Mouse (Mus musculus) brain, embryonic 18.5 days (tissue): ENCODE results near the gene Pcca.
"Not testable (repeated sequence)": the region's sequence is repeated elsewhere in the genome, so short reads cannot be mapped to it uniquely, and the experiment has no call there.

ENCODE experiments used
- DNase-seq: peaks from one replicate; pipeline ENCODE4 v3.0.0-alpha.2; 2012; ENCODE audit warnings: low read depth, low spot score

Gene Pcca

DNA sequence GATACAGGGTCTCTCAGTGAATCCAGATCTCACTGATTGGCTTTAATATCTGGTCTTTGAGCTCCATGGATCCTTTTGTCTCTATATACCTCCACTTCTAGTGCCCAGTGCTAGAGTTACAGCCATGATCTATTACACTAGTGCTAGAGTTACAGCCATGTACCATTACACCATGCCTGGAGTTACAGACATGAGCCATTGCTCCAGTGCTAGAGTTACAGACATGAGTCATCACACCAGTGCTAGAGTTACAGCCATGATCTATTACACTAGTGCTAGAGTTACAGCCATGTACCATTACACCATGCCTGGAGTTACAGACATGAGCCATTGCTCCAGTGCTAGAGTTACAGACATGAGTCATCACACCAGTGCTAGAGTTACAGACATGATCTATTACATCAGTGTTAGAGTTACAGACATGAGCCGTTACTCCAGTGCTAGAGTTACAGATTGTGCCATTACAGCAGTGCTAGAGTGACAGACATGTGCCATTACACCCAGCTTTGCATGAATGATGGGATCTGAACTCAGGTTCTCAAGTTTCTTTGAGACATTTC, 26.8 kb downstream of the Pcca start:
- DNase-seq, result not testable (repeated sequence)

DNA sequence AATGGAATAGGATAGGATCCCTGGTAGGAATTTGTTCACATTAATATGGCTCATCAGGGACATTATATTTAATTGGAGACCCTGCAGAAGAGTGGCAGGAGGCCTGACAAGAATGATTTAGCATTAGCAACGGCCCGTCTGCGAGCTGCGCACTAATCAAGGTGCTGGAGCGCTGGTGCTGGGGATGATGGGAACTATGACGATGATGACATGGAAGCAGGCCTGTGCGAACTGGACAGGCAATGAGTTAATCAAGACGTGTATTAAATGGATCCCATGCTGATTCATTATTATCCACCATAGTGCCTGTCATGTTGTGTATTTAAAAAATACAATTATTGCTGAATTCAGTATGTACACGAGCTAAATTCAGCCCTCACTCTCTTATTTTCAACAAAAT, 36.7 kb downstream of the Pcca start:
- no peak for DNase-seq

DNA sequence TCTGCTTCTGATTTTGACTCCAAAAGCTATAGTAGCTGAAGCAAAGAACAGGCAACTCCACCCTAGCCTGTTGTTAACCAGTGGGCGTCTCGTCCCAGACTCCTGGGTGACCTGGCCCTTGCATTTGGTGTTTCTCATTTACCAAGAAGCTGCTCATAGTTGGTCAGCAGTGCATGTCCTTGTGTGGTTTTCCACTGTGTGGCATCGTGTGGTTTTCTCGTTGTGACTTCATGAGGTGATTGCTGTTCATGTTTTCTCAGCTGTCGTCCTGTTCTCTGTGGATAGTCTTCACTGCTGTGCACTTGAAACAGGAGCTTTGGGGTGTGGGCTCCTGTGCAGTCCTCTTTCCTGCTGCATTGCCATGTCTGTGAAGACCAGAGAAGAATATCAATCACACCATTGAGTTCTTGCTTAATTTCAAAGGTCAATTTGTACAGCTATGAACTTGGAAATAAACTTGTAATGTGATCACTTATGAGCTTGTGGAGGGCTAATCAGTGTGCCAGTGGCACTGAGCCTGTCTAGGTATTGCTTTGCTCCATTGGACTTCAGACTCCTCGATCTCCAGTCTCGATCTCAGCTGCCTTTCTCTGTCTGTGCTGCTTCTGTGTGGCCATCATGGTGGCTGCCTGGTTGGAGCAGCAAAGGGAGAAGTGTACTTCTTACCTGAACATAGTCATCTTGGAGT, 40.1 kb downstream of the Pcca start:
- DNase-seq, result no peak

DNA sequence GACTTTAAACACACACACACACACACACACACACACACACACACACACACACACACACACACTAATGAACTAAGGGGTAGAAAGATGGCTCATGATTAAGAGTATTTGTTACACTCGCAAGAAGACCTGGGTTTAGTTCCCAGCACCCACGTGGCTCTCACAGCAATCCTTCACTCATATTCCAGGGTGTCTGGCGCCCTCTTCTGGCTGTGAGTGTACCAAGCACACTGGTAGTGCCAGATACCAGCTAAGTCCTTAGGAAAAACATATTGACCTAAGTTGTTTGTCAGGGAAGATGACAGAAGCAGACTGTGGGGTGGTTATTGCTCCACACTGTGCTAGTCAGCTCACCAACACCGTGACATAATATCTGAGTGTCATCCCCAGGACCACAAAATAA, 43.7 kb downstream of the Pcca start:
- no peak for DNase-seq

DNA sequence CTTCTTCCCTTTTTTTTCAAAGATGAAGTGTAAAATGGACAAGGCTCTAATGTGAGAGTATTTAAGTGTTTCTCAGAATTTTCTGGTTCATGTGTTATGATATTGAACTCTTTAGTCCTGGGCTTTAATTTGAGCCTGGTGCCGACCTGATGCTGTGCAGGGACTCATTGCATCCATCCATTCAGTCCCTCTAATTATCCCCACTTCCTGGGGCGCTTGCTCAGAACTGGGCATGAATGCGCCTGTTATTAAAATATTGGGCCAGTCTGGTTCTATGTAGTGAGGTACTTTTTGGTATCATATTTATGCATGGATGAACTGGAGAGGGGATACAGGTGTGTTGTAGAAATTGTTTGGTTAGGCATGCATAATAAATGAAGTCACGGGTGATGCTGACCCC, 47.9 kb downstream of the Pcca start:
- no peak for DNase-seq

DNA sequence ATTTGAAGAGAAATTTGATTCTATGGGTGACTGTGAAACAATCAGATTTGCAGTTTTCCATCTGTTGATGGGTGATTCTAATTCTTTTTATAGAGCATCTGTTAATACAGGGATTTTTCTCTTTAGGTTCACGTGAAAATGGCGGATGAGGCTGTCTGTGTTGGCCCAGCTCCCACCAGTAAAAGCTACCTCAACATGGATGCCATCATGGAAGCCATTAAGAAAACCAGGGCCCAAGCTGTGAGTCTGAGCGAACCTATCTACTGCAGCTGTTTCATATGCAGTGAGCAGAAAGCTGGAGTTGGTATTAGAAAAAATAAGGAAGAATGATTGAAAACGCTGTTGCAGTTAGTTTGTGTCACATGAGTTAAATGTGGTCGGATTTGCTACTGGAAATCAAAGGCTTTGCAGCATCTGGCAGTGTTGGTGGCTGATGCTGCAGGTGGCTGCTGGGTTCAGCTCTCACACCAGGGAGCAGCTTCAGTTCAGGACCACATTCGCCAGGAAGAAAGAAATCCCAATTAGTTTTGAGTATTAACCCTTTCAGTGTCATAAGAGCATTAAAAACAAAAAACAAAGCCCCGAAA, 48.5 kb downstream of the Pcca start:
- DNase-seq, result no peak

DNA sequence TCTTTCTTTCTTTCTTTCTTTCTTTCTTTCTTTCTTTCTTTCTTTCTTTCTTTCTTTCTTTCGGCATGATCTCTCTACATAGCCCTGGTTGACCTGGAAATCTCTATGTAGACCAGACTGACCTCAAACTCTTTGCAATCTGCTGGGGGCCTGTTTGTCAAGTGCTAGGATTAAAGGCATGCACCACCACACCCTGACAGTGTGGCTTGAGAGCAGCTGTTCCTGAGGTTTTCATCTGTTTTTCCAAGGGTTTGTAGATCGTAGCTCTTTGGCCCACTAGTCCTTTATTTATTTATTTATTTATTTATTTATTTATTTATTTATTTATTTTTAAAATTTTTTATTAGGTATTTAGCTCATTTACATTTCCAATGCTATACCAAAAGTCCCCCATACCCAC, 50.0 kb downstream of the Pcca start:
- not testable (repeated sequence) for DNase-seq

DNA sequence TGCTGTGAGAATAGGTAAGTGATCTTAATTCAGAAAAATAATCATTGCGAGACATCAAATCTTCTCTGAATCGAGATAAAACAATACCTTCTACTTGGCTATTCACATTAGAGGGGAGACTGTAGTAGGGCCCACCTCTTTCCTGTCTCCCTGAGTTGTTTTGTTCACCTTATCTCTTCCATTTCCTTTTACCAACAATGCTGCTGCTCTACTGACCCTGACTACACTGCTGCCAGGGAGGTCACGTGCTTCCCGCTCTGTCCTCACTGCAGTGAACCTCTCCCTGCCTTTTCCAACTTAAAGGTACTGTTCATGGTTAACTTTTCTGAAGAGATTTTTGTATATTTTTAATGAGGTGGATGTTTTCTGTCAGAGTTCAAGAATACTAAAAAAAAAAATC, 52.8 kb downstream of the Pcca start:
- no peak for DNase-seq

DNA sequence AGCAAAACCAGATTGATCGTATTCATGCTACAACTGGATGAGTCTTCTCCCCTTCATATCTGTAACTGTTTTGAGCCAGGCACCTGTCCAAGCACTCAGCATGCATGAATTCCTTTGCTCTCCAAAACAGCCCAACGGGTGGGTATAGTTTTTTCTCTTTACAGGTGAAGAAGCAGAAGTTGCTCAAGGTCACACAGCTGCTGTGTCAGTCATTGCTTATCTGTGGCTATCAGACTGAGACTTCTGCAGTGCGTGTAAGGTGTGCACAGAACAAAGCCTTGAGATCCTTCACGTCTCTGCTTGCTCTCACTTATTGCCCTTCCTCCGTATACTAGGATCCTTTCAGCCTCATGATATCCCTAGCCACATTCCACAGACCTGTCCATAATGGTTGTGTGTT, 63.4 kb downstream of the Pcca start:
- DNase-seq, result no peak

DNA sequence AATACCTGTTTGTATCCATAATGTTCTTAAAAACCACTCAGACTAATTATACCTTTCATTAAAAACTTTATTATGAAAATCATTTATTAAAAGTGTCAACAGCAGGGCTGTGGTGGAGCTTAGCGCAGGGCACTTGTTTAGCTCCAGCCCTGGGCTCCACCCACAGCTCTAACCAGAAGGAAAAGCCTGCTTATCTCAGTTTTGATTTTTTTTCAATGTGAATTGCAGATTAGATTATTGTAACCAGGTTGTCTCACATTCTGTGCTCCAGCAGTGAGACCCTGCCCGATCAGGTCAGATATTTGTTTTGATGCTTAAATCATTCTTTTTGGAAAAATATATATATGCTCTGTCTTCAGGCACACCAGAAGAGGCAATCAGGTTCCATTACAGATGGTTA, 64.7 kb downstream of the Pcca start:
- DNase-seq, result no peak

DNA sequence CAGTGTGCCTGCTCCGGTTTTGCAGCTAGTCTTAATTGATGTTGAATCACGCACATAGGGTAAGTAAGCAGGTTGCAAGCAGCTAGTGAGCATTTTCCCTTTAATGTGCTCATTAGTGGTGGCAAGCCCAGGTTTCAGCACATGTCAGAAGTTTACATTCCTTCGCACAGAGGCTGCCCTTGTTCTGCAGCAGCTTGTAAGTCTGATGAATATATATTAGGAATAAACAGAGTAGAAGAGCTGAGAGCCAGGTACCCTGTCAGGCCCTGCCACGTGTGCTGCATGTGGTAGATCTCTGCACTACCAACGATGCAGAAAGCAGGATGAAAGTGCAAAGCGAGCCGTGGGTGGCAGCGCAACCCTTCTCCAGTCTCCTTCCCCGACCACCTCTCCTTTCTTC, 65.7 kb downstream of the Pcca start:
- DNase-seq, result no peak

DNA sequence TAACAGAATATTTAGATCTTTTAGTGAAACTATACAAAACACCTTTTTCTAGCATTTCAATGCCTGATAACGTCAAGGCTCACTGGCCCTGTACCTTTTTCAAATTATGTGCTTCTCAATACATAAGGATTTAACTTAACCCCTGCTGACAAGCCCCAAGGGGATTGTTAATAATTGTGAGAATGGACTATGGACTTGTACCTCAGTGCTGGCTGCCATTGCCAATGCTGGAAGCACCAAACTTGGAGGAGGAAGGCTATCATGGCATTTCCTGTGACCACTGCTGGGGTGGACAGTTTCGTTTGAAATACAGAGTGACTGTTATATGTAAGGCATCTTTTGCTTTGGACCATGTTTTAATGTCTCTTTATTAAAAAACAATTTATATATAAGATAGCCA, 68.6 kb downstream of the Pcca start:
- no peak for DNase-seq

DNA sequence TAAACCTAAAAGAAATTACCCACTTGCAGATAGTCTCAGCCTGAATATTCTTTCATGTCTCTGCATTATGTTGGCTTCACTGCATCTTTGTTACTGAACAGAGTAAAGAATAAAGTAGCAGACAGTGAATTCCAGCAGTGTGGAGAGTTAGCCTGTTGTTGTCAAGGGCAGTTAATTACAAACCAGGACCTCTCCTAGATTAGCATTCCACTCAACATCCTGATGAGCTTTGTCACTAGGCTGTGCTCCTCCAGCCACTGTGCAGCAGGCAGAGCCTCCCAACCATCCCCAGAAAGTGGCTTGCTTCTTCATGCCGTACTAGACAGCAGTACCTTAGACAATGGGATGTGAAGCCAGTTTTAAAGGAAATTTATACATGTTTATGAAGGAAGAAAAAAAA, 72.4 kb downstream of the Pcca start:
- DNase-seq, result no peak

DNA sequence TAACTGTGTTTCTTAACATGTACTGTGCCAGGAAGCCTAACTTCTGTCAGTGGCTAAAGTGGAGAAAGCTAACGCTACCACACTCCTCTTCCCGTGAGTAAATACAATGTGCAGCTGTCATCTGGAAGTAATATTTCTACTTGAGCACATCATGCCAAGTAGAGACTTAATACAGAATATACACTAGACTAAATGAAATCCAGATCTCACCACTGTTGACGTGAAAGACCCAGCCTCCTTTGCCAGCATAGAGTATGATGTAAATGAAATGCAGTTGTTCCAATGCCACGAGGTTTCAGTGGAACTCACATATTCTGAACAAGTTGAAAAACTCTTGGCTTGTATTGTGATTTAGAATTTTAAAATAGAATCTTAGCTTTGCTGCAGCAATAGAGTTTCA, 73.3 kb downstream of the Pcca start:
- no peak for DNase-seq

DNA sequence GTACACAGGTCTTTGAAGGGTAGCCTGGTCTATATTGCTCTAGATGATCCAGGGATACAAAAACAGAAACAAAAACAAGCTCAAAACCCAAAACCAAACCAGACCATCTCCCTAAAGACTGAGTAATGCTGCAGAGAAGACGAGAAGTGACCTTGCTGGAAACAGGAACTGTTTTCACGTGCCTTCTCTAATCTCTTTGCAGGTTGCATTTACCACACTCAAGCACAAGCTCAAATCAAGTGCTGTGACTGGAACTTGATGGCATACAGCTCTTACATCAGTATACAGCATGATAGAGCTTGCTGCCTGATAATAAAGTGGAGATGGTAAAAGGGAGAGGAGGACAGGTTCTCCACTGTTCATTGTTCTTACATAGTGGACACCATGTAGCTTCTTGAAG, 74.2 kb downstream of the Pcca start:
- no peak for DNase-seq

DNA sequence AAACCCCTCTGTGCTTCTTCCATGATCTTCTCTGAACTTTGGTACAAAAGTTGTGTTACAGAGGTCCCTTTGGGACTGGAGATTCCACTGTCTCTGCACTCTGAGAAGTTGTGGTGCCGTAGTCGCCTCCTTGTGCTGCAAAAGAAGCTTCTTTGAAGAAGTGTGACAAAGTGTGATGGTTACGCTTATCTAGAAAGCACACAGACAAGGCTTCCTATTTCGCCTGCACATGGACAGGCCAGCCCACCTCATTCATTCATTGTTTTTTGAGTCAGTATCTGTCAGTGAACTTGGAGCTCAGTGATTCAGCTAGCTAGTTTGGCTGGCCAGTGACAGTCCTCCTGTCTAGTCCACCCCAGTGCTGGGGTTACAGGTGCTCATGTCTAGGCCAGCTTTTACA, 76.9 kb downstream of the Pcca start:
- DNase-seq, result no peak

DNA sequence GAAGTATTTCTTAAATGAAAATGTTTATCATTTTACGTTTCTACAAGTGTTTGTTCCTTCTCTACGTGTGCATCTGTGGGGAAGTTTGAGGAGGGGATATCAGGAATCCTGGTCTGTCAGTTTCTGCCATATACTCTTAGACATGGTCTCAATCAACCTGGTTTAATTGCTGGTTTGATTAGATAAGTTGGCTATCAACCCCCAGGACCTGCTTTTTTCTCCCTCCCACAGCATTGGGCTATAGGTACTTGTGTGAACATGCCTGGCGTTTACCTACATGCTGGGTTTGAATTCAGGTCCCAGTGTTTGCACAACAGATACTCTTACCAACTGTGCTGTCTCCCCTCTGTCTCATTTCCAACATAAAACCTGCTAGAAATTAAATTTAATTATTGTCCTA, 78.2 kb downstream of the Pcca start:
- DNase-seq, result no peak

DNA sequence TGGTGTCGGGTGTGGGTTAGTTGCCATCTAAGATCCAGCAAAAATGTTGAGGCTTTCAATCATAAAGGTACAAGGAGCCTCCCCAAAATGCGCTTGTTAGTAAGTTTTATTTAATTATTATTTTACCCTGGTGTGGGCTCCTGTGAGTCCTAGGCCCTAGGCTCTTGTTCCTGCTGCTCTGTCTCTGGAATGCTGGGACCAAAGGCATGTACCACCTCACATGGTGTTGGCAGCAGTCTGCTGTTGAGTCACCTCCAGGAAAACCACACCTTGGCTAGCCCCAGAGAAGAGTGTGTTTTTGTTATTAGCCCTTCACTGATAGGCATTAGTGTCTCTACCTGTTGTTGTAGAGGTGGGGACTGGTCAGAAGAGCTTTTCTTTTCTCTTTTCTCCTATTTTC, 83.5 kb downstream of the Pcca start:
- no peak for DNase-seq

DNA sequence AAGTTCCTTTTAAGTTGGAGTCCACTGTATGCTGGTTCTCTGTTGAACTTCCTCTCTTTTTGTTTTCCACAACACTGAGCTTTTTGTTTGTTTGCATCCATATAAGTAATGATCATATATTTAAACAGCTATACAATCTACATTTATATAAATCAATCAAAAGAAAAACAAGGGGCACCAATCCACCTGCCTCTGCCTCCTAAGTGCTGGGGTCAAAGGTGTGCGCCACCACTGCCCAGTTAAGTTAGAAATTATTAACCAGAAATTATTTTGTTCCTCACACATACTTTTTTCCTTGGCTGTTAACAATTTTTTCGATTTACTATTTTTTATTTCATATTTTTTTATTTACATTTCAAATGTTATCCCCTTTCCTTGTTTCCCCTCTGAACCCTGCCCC, 99.3 kb downstream of the Pcca start:
- DNase-seq, result no peak

DNA sequence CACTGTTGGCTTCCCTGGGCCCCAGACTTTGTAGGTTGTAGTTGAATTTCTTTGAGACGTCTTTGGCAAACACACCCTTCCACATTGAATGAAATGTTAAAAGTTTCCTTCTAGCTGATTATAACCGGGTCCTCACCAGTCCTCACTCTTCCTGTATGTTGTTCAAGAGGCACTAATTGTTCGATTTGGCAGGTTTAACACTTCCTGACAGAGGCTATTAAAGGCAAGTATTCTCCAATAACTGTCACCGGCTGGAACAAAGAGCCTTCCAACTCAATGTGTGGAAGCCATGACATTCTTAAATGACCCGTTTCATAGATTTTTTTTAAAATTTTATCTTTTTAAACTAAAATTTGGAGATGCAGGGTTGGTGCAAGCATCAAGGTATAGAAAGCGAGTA, 102.5 kb downstream of the Pcca start:
- DNase-seq, result no peak

DNA sequence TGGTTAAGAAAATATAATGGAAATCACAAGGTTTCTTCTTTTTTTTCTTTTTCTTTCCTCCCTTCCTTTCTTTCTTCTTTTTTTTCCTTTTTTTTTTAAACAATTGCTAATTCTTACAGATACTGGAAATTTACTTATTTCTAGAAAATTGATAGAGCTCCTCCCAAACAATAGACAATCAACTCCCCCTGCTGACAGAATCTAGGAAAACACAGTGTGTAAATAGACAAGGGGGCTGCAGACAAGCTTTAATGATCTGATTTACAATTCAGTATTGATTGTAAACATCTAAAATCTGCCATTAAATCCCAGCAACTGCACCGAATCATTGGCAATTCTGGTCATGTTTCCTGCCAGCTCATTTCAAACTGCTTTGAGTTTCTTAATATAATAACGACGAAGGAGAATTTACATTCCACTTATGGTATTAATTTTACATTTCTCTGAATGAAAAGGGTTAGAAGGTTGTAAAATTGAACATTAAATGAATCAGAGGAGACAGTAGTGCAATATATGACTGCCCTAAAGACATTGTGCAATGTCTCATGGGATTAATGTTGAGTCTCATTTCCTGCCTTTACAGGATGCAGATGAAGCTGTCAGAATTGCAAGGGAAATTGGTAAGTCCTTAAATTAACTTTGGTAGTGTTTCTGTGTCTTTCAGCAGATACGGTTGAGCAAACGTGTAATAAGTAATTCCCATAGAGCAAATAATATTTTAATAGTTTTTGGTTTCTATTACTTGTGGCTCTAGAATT, 103.9 kb downstream of the Pcca start:
- DNase-seq, result peak; percentile 12

DNA sequence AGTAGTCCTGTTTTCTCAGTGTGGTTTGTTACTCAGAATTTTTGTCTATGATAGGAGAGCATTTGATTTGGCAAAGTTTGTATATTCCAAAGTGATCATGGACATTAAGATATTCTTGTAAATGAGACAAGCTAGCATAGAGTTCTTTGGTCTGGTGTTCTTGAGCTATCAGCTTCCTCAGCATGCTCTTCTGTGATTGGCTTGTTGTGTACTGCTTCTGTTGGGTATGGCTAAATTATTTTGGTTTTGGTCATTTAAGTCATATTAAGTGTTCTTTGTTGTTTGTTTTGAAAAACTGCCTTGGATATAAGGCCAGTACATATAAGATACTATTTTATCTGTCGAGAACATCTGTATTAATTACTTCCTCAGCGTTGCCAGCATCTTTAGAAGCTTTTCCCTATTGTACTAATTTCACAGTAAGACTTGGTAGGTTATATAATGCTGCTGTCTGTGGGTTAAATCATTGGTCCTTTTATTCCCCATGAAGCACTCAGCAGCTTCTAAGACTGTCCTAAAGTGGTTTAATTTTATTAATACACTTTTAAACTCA, 105.1 kb downstream of the Pcca start:
- DNase-seq, result no peak

DNA sequence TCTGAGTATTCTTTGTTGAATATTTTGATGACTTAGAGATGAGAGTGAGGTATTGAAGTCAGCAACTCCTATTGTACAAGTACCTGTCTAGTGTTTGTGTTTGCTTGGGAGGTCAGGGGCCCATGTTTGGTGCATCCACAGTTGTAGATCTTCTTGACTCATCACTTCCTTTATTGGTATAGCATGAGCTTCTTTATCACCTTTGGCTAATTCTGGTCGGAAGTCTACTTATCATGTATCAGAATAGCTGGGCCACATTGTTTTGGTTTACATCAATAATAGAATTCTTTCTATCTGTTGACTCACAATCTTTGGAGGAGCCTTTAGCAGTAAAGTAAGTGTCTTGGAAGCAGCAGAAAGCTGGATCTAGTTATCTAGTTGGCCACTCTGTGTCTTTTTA, 108.3 kb downstream of the Pcca start:
- no peak for DNase-seq
